Mouse (Mus musculus): ENCODE measurements around the gene Txnrd1. TPM values are rescaled to one million over a fixed set of nuclear protein-coding genes. Genes with fewer than 3 reads are reported as not detected.

The Txnrd1 gene
- polyA plus RNA-seq, 2 experiments = 33.6 to 44.6 TPM

- 23% methylated on average over 15 of the region's 15 CpGs for WGBS (ENCODE audit: insufficient replicate concordance)
- no peak overlapping the region for H3K9ac ChIP-seq (replicated peaks)
Observed at GRCm38 (mm10) chr10:82795071-82795731, 38.5 kb upstream of the Txnrd1 start.

GRCm38 (mm10) chr10:82795767-82796166, 38.0 kb upstream of the Txnrd1 start:
- Histone ChIP-seq H3K36me3 (replicated peaks; ENCODE audit: control insufficient read depth, insufficient read depth, low read depth) (no peaks in the 10 kb centered on the region), H3K9ac (replicated peaks) (no peak overlapping the region), H3K27me3 (ENCODE audit: control insufficient read depth, insufficient read depth, low read length) (no peaks in the 10 kb centered on the region), H3K4me1 (replicated peaks; ENCODE audit: control insufficient read depth in 2 of 2, insufficient read depth in 2 of 2, low read length in 1 of 2) (peaks cover 0 to 11% of the 10 kb centered on the region in 2 experiments; a peak in 3 of 4 replicates), H3K4me2 (ENCODE audit: low read depth) (peak overlapping the region; percentile 34; the same call in 1 of the 2 replicates), H3K4me3 (ENCODE audit: insufficient read depth in 1 of 2, low read depth in 2 of 2, low read length in 2 of 2) (no peak overlapping the region), H3K9me3 (ENCODE audit: control insufficient read depth, low read length) (no peaks in the 10 kb centered on the region), H3K27ac (no peak overlapping the region)
- no peak for TF ChIP-seq CTCF (IDR thresholded peaks at IDR 0.05; ENCODE audit: low read depth)
- no peak for TF ChIP-seq EP300 (IDR thresholded peaks at IDR 0.05; ENCODE audit: low read depth)
- ATAC-seq (ENCODE audit: insufficient read depth) (no peak), DNase-seq (ENCODE audit: low read depth in 3 of 3, low spot score in 3 of 3) (no peak)
- WGBS (ENCODE audit: insufficient replicate concordance) = 24% methylated on average over 8 of the region's 8 CpGs

More at GRCm38 (mm10) chr10:82795071-82795731, 38.5 kb upstream of the Txnrd1 start:
- TF ChIP-seq EP300 (IDR thresholded peaks at IDR 0.05; ENCODE audit: low read depth) (no peak), CTCF (IDR thresholded peaks at IDR 0.05; ENCODE audit: low read depth) (peak; percentile 38)
- Histone ChIP-seq H3K4me1 (replicated peaks; ENCODE audit: control insufficient read depth in 2 of 2, insufficient read depth in 2 of 2, low read length in 1 of 2) (peaks cover 0 to 11% of the 10 kb centered on the region in 2 experiments; a peak in 3 of 4 replicates), H3K27me3 (ENCODE audit: control insufficient read depth, insufficient read depth, low read length) (no peaks in the 10 kb centered on the region), H3K36me3 (replicated peaks; ENCODE audit: control insufficient read depth, insufficient read depth, low read depth) (no peaks in the 10 kb centered on the region), H3K27ac (no peak overlapping the region), H3K4me2 (ENCODE audit: low read depth) (peak overlapping the region; percentile 34; the same call in 1 of the 2 replicates), H3K9me3 (ENCODE audit: control insufficient read depth, low read length) (no peaks in the 10 kb centered on the region), H3K4me3 (ENCODE audit: insufficient read depth in 1 of 2, low read depth in 2 of 2, low read length in 2 of 2) (no peak overlapping the region)
- DNase-seq (ENCODE audit: low read depth in 3 of 3, low spot score in 3 of 3) (no peak), ATAC-seq (ENCODE audit: insufficient read depth) (peak; percentile 44)

GRCm38 (mm10) chr10:82796471-82797118, 37.2 kb upstream of the Txnrd1 start:
- TF ChIP-seq EP300 (IDR thresholded peaks at IDR 0.05; ENCODE audit: low read depth) = no peak
- no peak for TF ChIP-seq CTCF (IDR thresholded peaks at IDR 0.05; ENCODE audit: low read depth)
- H3K4me3 ChIP-seq (ENCODE audit: insufficient read depth in 1 of 2, low read depth in 2 of 2, low read length in 2 of 2) = no peak overlapping the region
- H3K4me2 ChIP-seq (ENCODE audit: low read depth) = no peak overlapping the region
- DNase-seq (ENCODE audit: low read depth in 3 of 3, low spot score in 3 of 3) = no peak
- H3K9ac ChIP-seq (replicated peaks) = no peak overlapping the region
- no peaks in the 10 kb centered on the region for H3K9me3 ChIP-seq (ENCODE audit: control insufficient read depth, low read length)
- WGBS (ENCODE audit: insufficient replicate concordance) = 16% methylated on average over 12 of the region's 12 CpGs
- H3K27me3 ChIP-seq (ENCODE audit: control insufficient read depth, insufficient read depth, low read length) = no peaks in the 10 kb centered on the region
- H3K36me3 ChIP-seq (replicated peaks; ENCODE audit: control insufficient read depth, insufficient read depth, low read depth) = no peaks in the 10 kb centered on the region
- no peak overlapping the region for H3K27ac ChIP-seq
- peaks cover 0 to 11% of the 10 kb centered on the region in 2 experiments; a peak in 3 of 4 replicates for H3K4me1 ChIP-seq (replicated peaks; ENCODE audit: control insufficient read depth in 2 of 2, insufficient read depth in 2 of 2, low read length in 1 of 2)
- ATAC-seq (ENCODE audit: insufficient read depth) = no peak

- Histone ChIP-seq H3K4me3 (ENCODE audit: insufficient read depth in 1 of 2, low read depth in 2 of 2, low read length in 2 of 2) (no peak overlapping the region), H3K9ac (replicated peaks) (no peak overlapping the region), H3K4me2 (ENCODE audit: low read depth) (no peak overlapping the region), H3K36me3 (replicated peaks; ENCODE audit: control insufficient read depth, insufficient read depth, low read depth) (no peaks in the 10 kb centered on the region), H3K4me1 (replicated peaks; ENCODE audit: control insufficient read depth in 2 of 2, insufficient read depth in 2 of 2, low read length in 1 of 2) (peaks cover 0 to 11% of the 10 kb centered on the region in 2 experiments; a peak in 3 of 4 replicates), H3K27ac (no peak overlapping the region), H3K27me3 (ENCODE audit: control insufficient read depth, insufficient read depth, low read length) (no peaks in the 10 kb centered on the region), H3K9me3 (ENCODE audit: control insufficient read depth, low read length) (no peaks in the 10 kb centered on the region)
- TF ChIP-seq EP300 (IDR thresholded peaks at IDR 0.05; ENCODE audit: low read depth) (no peak), CTCF (IDR thresholded peaks at IDR 0.05; ENCODE audit: low read depth) (no peak)
- DNase-seq (ENCODE audit: low read depth in 3 of 3, low spot score in 3 of 3) (no peak), ATAC-seq (ENCODE audit: insufficient read depth) (no peak)
- WGBS (ENCODE audit: insufficient replicate concordance) = 54% methylated on average over 4 of the region's 4 CpGs
Observed at GRCm38 (mm10) chr10:82797119-82797491, 36.6 kb upstream of the Txnrd1 start.

GRCm38 (mm10) chr10:82798312-82798933, 35.3 kb upstream of the Txnrd1 start:
- 37% methylated on average over 11 of the region's 11 CpGs for WGBS (ENCODE audit: insufficient replicate concordance)
- no peak overlapping the region for H3K27ac ChIP-seq
- H3K9me3 ChIP-seq (ENCODE audit: control insufficient read depth, low read length) = no peaks in the 10 kb centered on the region
- H3K36me3 ChIP-seq (replicated peaks; ENCODE audit: control insufficient read depth, insufficient read depth, low read depth) = no peaks in the 10 kb centered on the region
- ATAC-seq (ENCODE audit: insufficient read depth) = no peak
- no peak overlapping the region for H3K9ac ChIP-seq (replicated peaks)
- H3K4me2 ChIP-seq (ENCODE audit: low read depth) = no peak overlapping the region
- H3K27me3 ChIP-seq (ENCODE audit: control insufficient read depth, insufficient read depth, low read length) = no peaks in the 10 kb centered on the region
- H3K4me3 ChIP-seq (ENCODE audit: insufficient read depth in 1 of 2, low read depth in 2 of 2, low read length in 2 of 2) = no peak overlapping the region
- no peak for TF ChIP-seq EP300 (IDR thresholded peaks at IDR 0.05; ENCODE audit: low read depth)
- TF ChIP-seq CTCF (IDR thresholded peaks at IDR 0.05; ENCODE audit: low read depth) = peak; percentile 27
- peaks cover 0 to 11% of the 10 kb centered on the region in 2 experiments; a peak in 3 of 4 replicates for H3K4me1 ChIP-seq (replicated peaks; ENCODE audit: control insufficient read depth in 2 of 2, insufficient read depth in 2 of 2, low read length in 1 of 2)
- DNase-seq (ENCODE audit: low read depth in 3 of 3, low spot score in 3 of 3) = no peak

All from liver, embryonic 14.5 days (tissue).